Mouse (Mus musculus) cerebellum, adult 11-12 months (tissue): ENCODE data around the gene Neurl2.

Experiments used
- DNase-seq: peaks from one replicate; pipeline ENCODE4 v3.0.0; 2022

Neurl2 gene

GRCm38 (mm10) chr2:164785481-164786387 is 47.5 kb downstream of the Neurl2 start, which contains the start of gene Snx21:
Gene Snx21, plus strand, starts transcription at chr2:164785823.
- DNase-seq: peak; percentile 95

- DNase-seq: no peak
These were observed 48.3 kb downstream of the Neurl2 start for GRCm38 (mm10) chr2:164784869-164785420.

- DNase-seq: no peak
These were observed 49.2 kb downstream of the Neurl2 start for GRCm38 (mm10) chr2:164783926-164784581.

DNA sequence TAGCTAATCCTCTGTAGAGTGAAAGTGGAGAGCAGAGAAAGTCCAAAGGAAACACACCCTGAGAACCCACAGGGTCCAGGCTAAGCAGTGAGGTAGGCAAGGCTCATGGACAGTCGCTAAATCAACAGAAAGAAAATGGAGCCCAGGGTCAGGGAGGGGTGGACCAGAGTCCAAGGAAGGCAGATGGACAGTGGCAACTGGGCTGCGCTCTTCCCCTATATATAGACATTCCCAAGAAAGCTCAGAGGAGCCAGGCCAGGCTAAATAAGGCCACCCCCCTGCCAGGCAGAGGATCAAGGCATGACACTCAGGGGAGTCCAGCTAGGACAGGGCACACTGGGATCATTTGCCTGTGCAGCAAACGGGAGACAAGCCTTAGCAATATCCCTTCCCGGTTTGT is 51.4 kb downstream of the Neurl2 start:
- DNase-seq: peak; percentile 18
